Mouse (Mus musculus) adrenal gland, adult 10 weeks (tissue): Measurements from ENCODE around the gene Helz2. TPM values are rescaled to one million over a fixed set of nuclear protein-coding genes. Genes with fewer than 3 reads are reported as not detected.

Source experiments
- polyA plus RNA-seq: library from polyadenylated mRNA; stranded (reverse); fragments of 350-450 nt; fragmentation: Illumina TruSeq; extraction: RNeasy Lipid Tissue Mini Kit (QIAGEN cat#74804); gene quantifications from one replicate; pipeline ENCODE4 v1.2.3, GENCODE M21; 2014; ENCODE audit warnings: low read depth, low replicate concordance

Helz2 gene
- polyA plus RNA-seq: 2.0 TPM

DNA sequence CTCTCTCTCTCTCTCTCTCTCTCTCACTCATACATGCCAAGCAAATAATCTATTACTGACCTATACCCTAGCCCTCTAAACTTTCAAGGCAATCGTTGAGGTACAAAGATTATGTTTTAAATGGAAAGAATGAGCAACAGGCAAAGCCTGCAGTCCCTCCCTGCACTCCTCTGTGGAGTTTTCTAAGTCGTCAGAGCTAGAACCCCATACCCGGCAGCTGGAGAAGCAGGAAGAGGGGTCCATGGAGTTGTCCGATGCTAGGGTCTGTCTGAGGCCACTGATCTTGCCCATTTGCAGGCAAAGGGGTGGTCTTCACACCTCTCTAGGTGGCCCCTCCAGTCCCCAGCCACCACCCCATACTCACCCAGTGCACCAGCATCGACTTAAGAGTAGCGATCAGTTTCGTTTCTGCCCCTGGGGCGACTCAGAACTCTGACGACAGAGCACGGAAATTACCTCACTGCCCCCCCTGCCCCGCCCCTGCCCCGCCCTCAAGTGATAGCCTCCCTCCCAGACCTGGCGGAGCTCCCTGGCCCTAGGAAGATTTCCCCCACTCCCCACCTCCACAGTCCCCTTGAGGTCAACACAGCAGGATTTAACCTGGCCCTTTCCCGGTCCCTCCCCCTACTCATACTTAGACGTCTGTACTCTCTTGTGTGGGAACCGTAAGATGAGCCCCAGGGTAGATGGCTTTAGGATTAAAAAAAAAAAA, at the start of gene Helz2:
Helz2 (minus strand) TSS at position 426 of the 712 bp plus-strand sequence.

DNA sequence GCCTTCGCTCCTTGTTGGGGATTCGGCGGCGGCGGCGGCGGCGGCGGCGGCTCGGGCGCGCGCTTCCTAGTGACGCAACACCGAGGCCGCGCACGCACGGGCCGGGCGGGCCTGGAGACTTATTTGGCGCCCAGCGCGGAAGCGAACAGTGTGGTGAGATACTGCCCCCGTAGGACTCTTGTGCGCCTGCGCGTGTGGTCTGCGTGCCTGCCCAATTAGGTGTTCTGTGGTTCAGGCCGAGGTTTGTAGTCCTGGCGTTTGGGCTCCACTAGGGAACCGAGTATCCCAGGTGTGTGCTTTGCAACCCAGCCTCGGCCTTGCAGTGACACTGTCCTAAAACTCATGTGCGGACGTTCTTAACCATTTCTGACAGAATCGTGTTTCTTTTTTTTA, 46.1 kb upstream of the Helz2 start, which contains the start of gene Gmeb2:
Gmeb2 (minus strand) TSS at position 78 of the 393 bp plus-strand sequence.

DNA sequence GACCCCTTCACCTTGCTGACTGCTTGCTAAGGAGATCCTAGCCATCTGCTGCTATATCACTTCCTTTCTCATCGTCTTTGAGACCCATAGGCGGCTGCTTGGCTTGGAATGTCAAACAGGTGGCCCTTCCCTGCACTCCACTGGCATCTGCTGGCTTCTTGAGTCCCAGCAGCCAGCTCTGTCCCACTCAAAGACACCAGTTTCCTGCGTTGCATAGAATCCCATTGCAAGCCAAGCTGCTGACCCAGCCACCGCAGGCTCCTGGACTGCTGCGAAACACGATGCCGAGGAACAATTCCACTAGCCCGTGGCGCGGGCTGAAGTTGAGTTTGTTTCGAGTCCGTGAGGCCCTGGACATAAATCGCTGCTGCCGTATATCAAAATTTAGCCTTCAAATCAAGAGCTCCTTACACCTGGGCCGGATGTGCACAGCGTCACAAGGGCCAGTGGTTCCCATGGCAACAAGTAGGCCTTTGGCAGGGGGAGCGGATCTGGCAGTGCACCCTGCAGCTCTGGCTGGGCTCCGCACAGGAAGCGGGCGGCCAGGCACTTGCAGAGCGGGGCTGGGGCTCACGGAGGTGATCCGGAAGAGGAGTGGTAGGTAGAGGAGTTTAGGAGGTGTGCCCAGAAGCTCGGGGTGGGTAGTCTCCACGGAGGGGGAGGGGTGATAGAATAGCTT, 22.1 kb downstream of the Helz2 start, which contains the start of gene Fndc11:
Fndc11 (plus strand) TSS at position 476 of the 679 bp plus-strand sequence.

GRCm38 (mm10) chr2:181213021-181213445, 28.8 kb downstream of the Helz2 start, which contains the start of gene Srms:
TSS of gene Srms (minus strand) at chr2:181213185.

GRCm38 (mm10) chr2:181202422-181202821, 39.4 kb downstream of the Helz2 start, which contains the start of gene Ptk6:
TSS of gene Ptk6 (minus strand) at chr2:181202789.

GRCm38 (mm10) chr2:181187121-181188000, 54.5 kb downstream of the Helz2 start, which contains the start of gene Ppdpf:
TSS of gene Ppdpf (plus strand) at chr2:181187247.

Other genes with a start within 250 kb of the Helz2 start
- 1.3 TPM for gene Chrna4, start 198.5 kb downstream of the Helz2 start, polyA plus RNA-seq
- 2.5 TPM for gene Kcnq2, start 106.7 kb downstream of the Helz2 start, polyA plus RNA-seq
- gene Eef1a2, start 85.0 kb downstream of the Helz2 start, polyA plus RNA-seq: 0.47 TPM
- gene Ppdpf, start 54.8 kb downstream of the Helz2 start, polyA plus RNA-seq: 8.3 TPM
- gene Ptk6, start 39.2 kb downstream of the Helz2 start, polyA plus RNA-seq: not detected
- not detected for gene Srms, start 28.8 kb downstream of the Helz2 start, polyA plus RNA-seq
- not detected for gene Fndc11, start 22.0 kb downstream of the Helz2 start, polyA plus RNA-seq
- 6.2 TPM for gene Gmeb2, start 46.0 kb upstream of the Helz2 start, polyA plus RNA-seq
- gene Stmn3, start 72.5 kb upstream of the Helz2 start, polyA plus RNA-seq: 3.5 TPM
- 8.2 TPM for gene Rtel1, start 77.7 kb upstream of the Helz2 start, polyA plus RNA-seq
- 1.5 TPM for gene Zgpat, start 122.9 kb upstream of the Helz2 start, polyA plus RNA-seq
- 36.5 TPM for gene Arfrp1, start 123.4 kb upstream of the Helz2 start, polyA plus RNA-seq
- gene Lime1, start 138.1 kb upstream of the Helz2 start, polyA plus RNA-seq: not detected
- 8.7 TPM for gene Zbtb46, start 217.4 kb upstream of the Helz2 start, polyA plus RNA-seq